Mouse (Mus musculus) spleen, adult 2 months (tissue): ENCODE data around the gene Setdb1. TPM values are rescaled to one million over a fixed set of nuclear protein-coding genes. Genes with fewer than 3 reads are reported as not detected.
A peak's percentile ranks its signal among the peaks of the same experiment; 100 is the strongest.

Experiments used
- DNase-seq, 2 experiments: peaks; one replicate each; pipeline versions ENCODE4 v3.0.0 to v3.0.0-alpha.2; 2012 to 2021; ENCODE audit warnings: low spot score in 2 of 2, low read depth in 1 of 2
- H3K27ac ChIP-seq: fragments of 200-500 bp; 2 replicates; pipeline ENCODE4 v1.5.1; 2012; ENCODE audit warnings: low read length, inconsistent platforms; ENCODE audit not compliant: insufficient read depth
- H3K27me3 ChIP-seq: fragments of 200-500 bp; 2 replicates; pipeline ENCODE4 v1.6.1; 2012; ENCODE audit warnings: mild to moderate bottlenecking, moderate library complexity, low read length, inconsistent platforms; ENCODE audit not compliant: control insufficient read depth, insufficient read depth
- H3K36me3 ChIP-seq: fragments of 200-500 bp; 2 replicates; pipeline ENCODE4 v1.6.1; 2012; ENCODE audit warnings: mild to moderate bottlenecking, low read length, inconsistent platforms; ENCODE audit not compliant: control insufficient read depth, insufficient read depth
- H3K4me1 ChIP-seq: fragments of 200-500 bp; 2 replicates; pipeline ENCODE4 v1.6.1; 2011; ENCODE audit warnings: inconsistent platforms; ENCODE audit not compliant: control insufficient read depth, insufficient read depth, insufficient read length
- H3K4me3 ChIP-seq: fragments of 200-500 bp; 2 replicates; pipeline ENCODE4 v1.5.1; 2011; ENCODE audit warnings: mild to moderate bottlenecking, inconsistent platforms; ENCODE audit not compliant: insufficient read depth, insufficient read length; ENCODE audit errors: extremely low read depth
- CTCF ChIP-seq: fragments of 200-500 bp; IDR thresholded peaks from 2 replicates; pipeline ENCODE4 v1.5.1; 2011; ENCODE audit warnings: mild to moderate bottlenecking, inconsistent platforms; ENCODE audit not compliant: insufficient read depth, insufficient read length, insufficient replicate concordance; ENCODE audit errors: extremely low read depth
- POLR2A ChIP-seq: fragments of 200-500 bp; IDR thresholded peaks from 2 replicates; pipeline ENCODE4 v1.6.1; 2011; ENCODE audit warnings: low read depth, low read length, inconsistent platforms
- WGBS: fragments of 180-500 bp; shearing (Covaris S2); methylation state at CpG from one replicate; pipeline ENCODE4 v1.1.7; 2018; 5-methylcytosine and 5-hydroxymethylcytosine counted together
- polyA plus RNA-seq: library from polyadenylated mRNA; depleted of rRNA; stranded (reverse); fragments of >200 nt; gene quantifications from 2 replicates; pipeline ENCODE4 v1.2.3, GENCODE M21; 2012

The Setdb1 gene
- polyA plus RNA-seq, 1 experiment, result 10.4 TPM

DNA sequence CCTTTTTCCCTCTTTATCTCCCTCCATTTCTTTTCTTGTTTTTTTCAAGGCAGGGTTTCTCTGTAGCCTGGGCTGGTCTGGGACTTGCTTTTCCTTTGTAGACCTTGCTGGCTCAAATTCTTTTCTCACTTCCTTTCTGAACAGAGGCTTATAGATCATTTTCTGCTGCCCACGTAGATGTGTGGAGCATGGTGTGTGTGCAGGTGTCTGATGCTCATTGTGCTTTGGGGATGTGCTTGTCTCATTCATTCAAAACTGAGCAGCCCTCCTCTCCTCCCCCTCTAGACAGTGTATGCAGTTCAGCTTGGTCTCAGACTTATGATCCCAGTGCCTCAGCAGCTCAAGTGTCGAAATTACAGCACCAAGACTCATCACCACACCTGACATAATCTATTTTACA lies 37.9 kb downstream of the Setdb1 start:
- H3K27ac ChIP-seq, result no peak overlapping the region
- 45% methylated on average over 2 of the region's 2 CpGs for WGBS
- peaks cover 15% of the 10 kb centered on the region; the same call in 1 of the 2 replicates for H3K4me1 ChIP-seq

DNA sequence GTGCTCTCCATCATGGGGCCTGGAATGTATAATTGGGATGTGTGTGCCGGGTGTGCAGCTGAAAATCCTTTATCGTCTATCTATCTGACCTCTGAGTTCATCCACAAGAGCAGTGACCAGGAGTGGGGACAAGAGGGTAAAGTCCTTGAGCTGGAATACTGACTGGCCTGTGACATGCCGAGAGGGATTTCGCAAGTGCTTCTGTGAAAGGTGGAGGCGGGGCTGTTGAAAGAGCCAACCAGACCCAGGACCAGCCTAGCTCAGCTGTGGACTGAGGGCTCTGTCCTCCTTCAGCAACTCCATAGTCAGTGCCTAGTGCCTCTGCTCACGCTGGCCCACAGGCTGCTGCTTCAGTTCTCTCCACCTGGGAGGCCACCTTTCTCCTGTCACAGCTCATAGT lies 38.5 kb downstream of the Setdb1 start:
- Histone ChIP-seq H3K27ac (no peak overlapping the region), H3K4me3 (no peak overlapping the region), H3K27me3 (no peaks in the 10 kb centered on the region), H3K36me3 (peaks cover 30% of the 10 kb centered on the region), H3K4me1 (peaks cover 15% of the 10 kb centered on the region; the same call in 1 of the 2 replicates)
- WGBS, result 69% methylated on average over 6 of the region's 6 CpGs
- no peak for DNase-seq
- no peak for TF ChIP-seq POLR2A
- no peak for TF ChIP-seq CTCF

More for the DNA sequence above, 37.9 kb downstream of the Setdb1 start:
- no peaks in the 10 kb centered on the region for H3K27me3 ChIP-seq
- TF ChIP-seq POLR2A, result no peak
- no peak for TF ChIP-seq CTCF
- peaks cover 31% of the 10 kb centered on the region for H3K36me3 ChIP-seq
- no peak for DNase-seq
- H3K4me3 ChIP-seq, result no peak overlapping the region

DNA sequence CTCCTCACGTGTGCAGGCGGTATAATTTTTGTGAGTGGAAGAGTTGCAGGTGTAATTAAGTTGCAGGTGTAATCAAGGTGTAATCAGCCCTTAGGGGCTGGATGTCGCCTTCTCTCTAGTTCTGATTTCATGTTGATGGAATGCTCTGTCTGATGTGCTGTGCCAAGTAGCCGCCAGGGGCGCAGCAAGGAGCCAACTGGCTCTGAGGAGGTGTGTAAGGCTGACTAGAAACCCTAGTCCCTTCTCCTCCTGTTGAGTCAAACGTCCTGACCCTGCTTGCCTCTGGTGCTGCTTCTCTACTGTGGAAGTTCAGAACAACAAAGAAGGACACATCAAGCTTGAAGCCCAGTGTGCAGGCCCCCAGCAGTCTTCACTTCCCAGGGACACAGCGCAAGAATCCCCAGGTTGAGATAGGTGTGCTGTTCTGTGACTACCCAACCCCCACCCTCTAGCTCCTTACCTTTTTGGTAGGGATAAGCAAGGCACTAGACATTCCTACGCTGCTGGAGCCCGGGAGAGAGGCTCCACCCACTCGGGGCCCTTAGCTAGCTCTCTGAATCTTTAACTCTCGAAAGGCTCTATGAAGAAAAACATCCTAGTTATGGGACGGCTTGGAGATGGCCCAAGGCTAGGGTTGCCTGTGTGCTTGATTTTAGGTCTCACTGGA lies 39.5 kb downstream of the Setdb1 start:
- 41% methylated on average over 12 of the region's 12 CpGs for WGBS
- DNase-seq, result peak in 1 of 2 experiments; percentile 58
- peaks cover 24% of the 10 kb centered on the region for H3K36me3 ChIP-seq
- no peaks in the 10 kb centered on the region for H3K27me3 ChIP-seq
- no peak overlapping the region for H3K4me3 ChIP-seq
- peak; percentile 55; the same call in 1 of the 2 replicates for TF ChIP-seq CTCF
- TF ChIP-seq POLR2A, result no peak
- peaks cover 18% of the 10 kb centered on the region; the same call in 1 of the 2 replicates for H3K4me1 ChIP-seq
- no peak overlapping the region for H3K27ac ChIP-seq

DNA sequence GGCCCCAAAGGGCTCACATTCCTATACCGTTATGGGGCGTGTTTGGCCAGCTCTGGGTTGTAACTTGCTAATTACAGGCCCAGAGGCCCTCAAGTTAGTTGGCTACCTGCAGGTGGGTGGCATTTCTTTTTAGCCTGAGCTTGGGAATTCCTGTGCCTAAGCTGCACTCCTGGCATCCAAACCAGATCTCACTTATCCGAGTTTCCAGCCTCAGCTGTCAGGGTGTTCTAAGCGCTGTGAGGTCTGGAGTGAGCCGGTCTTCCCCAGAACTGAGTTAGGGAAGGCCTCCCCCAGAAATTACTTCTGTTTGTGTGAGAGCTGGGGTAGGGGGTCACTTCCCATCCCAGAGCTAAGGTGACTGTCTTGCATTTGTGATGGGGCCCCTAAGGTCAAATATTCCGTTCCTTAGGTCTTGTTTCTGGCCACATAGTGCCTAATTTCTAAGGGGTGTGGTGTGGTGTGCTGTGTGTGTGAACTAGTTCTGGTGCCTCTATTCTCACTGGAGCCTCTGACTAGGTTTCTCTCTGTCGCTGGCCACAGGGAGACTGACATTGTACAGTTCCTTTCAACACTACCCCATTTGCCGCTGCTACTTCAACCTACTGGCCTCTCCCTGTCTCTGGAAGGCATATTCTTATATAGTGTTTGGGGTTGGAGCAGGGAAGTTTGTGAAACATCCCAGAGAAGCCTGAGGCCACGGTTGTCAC lies 41.0 kb downstream of the Setdb1 start:
- H3K36me3 ChIP-seq, result peaks cover 9% of the 10 kb centered on the region
- H3K4me1 ChIP-seq, result peaks cover 23% of the 10 kb centered on the region; the same call in 1 of the 2 replicates
- DNase-seq, result no peak
- no peaks in the 10 kb centered on the region for H3K27me3 ChIP-seq
- TF ChIP-seq POLR2A (no peak), CTCF (no peak)
- peak overlapping the region; percentile 93 for H3K27ac ChIP-seq
- H3K4me3 ChIP-seq, result peak overlapping the region; percentile 93
- 9% methylated on average over 9 of the region's 9 CpGs for WGBS

DNA sequence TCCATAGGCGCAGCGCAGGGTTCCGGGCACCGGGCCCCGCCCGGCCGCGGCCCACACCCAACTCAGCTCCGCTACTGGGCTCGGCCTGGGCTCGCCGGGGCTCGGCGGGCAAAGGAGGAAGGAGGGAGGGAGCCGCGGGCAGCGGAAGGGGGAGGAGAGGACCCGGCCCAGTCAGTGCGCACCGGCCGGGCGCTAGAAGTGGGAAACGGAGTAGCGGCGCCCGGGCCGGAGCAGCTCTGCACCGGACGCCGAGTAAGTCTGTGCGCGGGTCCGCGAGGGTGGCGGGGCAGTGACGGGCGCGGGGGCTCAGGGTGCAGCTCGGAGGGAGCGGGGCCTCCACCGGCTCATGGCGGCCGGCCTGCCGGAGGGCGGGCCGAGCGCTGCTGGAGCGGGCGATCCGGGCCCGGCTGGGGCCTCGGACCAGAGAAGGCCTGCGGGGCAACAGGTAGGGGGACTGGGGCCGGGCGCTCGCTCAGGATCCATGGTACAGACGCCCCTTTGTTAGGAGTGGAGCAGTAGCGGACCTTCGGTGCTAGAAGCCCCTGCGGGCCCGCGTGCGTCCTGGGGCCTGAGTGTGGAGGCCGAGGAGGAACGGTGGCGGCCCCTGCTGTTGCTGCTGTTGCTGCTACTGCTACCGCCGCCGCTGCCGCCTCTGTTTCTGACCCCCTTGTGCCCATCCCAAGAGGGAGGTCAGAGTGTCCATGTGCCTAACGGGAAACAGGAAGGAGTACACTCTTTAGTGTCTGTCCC lies 41.7 kb downstream of the Setdb1 start:
- TF ChIP-seq CTCF, result no peak
- TF ChIP-seq POLR2A, result peak; percentile 57
- peak; percentile 67 to 93 for DNase-seq
- H3K4me3 ChIP-seq, result peak overlapping the region; percentile 93
- H3K4me1 ChIP-seq, result peaks cover 23% of the 10 kb centered on the region; the same call in 1 of the 2 replicates
- under 1% methylated on average over 69 of the region's 71 CpGs for WGBS
- H3K27me3 ChIP-seq, result no peaks in the 10 kb centered on the region
- peaks cover 3% of the 10 kb centered on the region for H3K36me3 ChIP-seq
- H3K27ac ChIP-seq, result peak overlapping the region; percentile 93

DNA sequence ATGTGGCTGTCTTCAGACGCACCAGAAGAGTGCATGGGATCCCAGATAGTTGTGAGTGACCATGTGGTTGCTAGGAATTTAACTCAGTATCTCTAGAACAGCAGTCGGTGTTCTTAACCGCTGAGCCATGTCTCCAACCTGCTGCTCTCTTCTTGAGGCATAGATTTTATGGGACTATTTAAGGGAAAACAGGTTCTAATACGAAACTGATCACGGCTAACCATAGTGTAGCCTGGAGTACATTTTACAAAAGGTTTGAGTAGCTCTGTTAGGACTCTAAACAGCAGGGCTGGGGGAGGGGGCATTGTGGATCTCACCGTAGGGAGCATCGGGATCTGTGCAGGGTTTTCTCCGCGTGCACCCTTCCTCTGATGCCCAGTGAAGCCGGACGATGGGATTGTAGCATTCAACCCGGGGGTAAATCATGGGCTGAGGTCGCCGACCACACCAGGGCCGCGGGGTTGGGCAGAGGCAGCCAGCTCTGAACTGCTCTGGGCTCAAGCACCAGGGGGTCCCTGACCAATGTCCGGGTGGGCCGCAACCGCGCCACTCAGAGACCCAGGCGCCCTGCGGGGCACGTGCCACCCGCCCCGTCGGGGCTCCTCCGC lies 42.4 kb downstream of the Setdb1 start, which contains the start of gene Cers2:
TSS of gene Cers2 (plus strand) at position 306 of the 608 bp plus-strand sequence.
- Histone ChIP-seq H3K4me1 (peaks cover 23% of the 10 kb centered on the region; the same call in 1 of the 2 replicates), H3K36me3 (no peaks in the 10 kb centered on the region), H3K27ac (peak within 1 kb of the TSS; percentile 93), H3K27me3 (no peaks in the 10 kb centered on the region), H3K4me3 (peak within 1 kb of the TSS; percentile 93)
- TF ChIP-seq POLR2A (no peak), CTCF (no peak)
- no peak for DNase-seq
- WGBS, result 12% methylated on average over 27 of the region's 27 CpGs
